Comparison of ENCODE assay signal across 22 mouse cellular contexts in the genomic region with DNA sequence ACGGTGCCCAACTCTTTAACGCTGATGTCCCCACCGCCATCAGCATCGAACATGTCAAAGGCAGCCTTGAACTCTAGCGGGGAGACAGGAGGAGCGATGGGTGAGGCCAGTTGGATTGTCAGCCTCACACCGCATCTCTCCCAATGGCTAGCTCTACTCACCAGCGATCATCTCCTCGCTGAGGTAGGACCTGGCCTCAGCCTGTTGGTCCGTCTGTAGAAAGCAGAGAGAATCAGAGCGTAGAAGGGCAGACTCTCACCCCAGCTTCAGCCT. TPM values are rescaled to one million over a fixed set of nuclear protein-coding genes. Genes with fewer than 3 reads are reported as not detected.
"Had no signal": no experiment of that assay in that cellular context is flagged by ENCODE, and none has a peak within 500 bp of the region (broad histone marks: within the 10 kb centered on the region; RNA-seq: fewer than 3 reads in every experiment).

No protein-coding gene starts in this region.

- H3K4me3 ChIP-seq: liver, embryonic 15.5 days; lung, embryonic 15.5 days; midbrain, embryonic 13.5 days; midbrain, embryonic 15.5 days; neural tube, embryonic 12.5 days; stomach, embryonic 15.5 days had no signal

- ATAC-seq: liver, postnatal 0 days; lung, postnatal 0 days; midbrain, embryonic 13.5 days; midbrain, embryonic 15.5 days had no signal

- DNase-seq: liver, postnatal 0 days; lung, adult 2 months; lung, postnatal 14 days; lung, postnatal 36 days; right cerebral cortex, postnatal 14 days; thymus, adult 2 months; thymus, postnatal 14 days; thymus, postnatal 36 days had no signal

- H3K36me3 ChIP-seq: midbrain, embryonic 15.5 days; neural tube, embryonic 12.5 days; stomach, embryonic 15.5 days had no signal

- H3K9me3 ChIP-seq: liver, embryonic 15.5 days; lung, embryonic 15.5 days; midbrain, embryonic 13.5 days; midbrain, embryonic 15.5 days; neural tube, embryonic 12.5 days; stomach, embryonic 15.5 days had no signal

- H3K27ac ChIP-seq: liver, embryonic 15.5 days; lung, embryonic 15.5 days; macrophage; midbrain, embryonic 13.5 days; midbrain, embryonic 15.5 days; neural tube, embryonic 12.5 days; stomach, embryonic 15.5 days; stomach, postnatal 0 days had no signal

- H3K9ac ChIP-seq: liver, embryonic 15.5 days; liver, postnatal 0 days; lung, embryonic 15.5 days; midbrain, embryonic 13.5 days; midbrain, embryonic 15.5 days; neural tube, embryonic 12.5 days; stomach, embryonic 15.5 days had no signal

- H3K27me3 ChIP-seq: lung, embryonic 15.5 days; midbrain, embryonic 15.5 days; neural tube, embryonic 12.5 days; stomach, embryonic 15.5 days had no signal

- H3K4me1 ChIP-seq: midbrain, embryonic 13.5 days; midbrain, embryonic 15.5 days; neural tube, embryonic 12.5 days; stomach, embryonic 15.5 days had no signal

- H3K4me2 ChIP-seq: liver, embryonic 15.5 days; lung, embryonic 15.5 days; midbrain, embryonic 11.5 days; midbrain, embryonic 13.5 days; midbrain, embryonic 15.5 days; neural tube, embryonic 12.5 days; stomach, embryonic 15.5 days had no signal

RNA-seq across cellular contexts. Expression of gene Tnnc2, which starts 1.8 kb away (rescaled TPM):
- total RNA-seq: megakaryocyte progenitor cell, adult 5-6 weeks; midbrain, postnatal 0 days; neutrophil, adult 5-6 weeks had no signal
- polyA plus RNA-seq: macrophage; midbrain, embryonic 11.5 days; midbrain, embryonic 13.5 days; midbrain, embryonic 15.5 days; spleen, adult 2 months had no signal
